Mouse (Mus musculus) small intestine, adult 10 weeks (tissue): ENCODE measurements around the gene Ptgr2. TPM values are rescaled to one million over a fixed set of nuclear protein-coding genes. Genes with fewer than 3 reads are reported as not detected.

ENCODE experiments used
- polyA plus RNA-seq: library from polyadenylated mRNA; stranded (reverse); fragments of 350-450 nt; fragmentation: Illumina TruSeq; extraction: RNeasy Lipid Tissue Mini Kit (QIAGEN cat#74804); gene quantifications from one replicate; pipeline ENCODE4 v1.2.3, GENCODE M21; 2014; ENCODE audit warnings: low replicate concordance

The Ptgr2 gene
- 119 TPM for polyA plus RNA-seq

GRCm38 (mm10) chr12:84284885-84285592 lies at the start of gene Ptgr2:
Gene Ptgr2, plus strand, starts transcription at chr12:84285232.

GRCm38 (mm10) chr12:84316721-84317621 lies 31.9 kb downstream of the Ptgr2 start, which contains the start of gene Zfp410:
Gene Zfp410, plus strand, starts transcription at chr12:84316852.

GRCm38 (mm10) chr12:84361555-84362489 lies 76.8 kb downstream of the Ptgr2 start, which contains the start of the genes Coq6 and Fam161b:
Gene Coq6, plus strand, starts transcription at chr12:84361657.
Gene Fam161b, minus strand, starts transcription at chr12:84361833.

Other genes with a start within 250 kb of the Ptgr2 start
- 45.4 TPM for gene Acot4, start 246.9 kb upstream of the Ptgr2 start, polyA plus RNA-seq
- gene Gm49366, start 246.3 kb upstream of the Ptgr2 start, polyA plus RNA-seq, result not detected
- 0.45 TPM for gene Acot3, start 233.1 kb upstream of the Ptgr2 start, polyA plus RNA-seq
- not detected for gene Acot5, start 215.9 kb upstream of the Ptgr2 start, polyA plus RNA-seq
- 6.0 TPM for gene Acot6, start 184.6 kb upstream of the Ptgr2 start, polyA plus RNA-seq
- 6.5 TPM for gene Dnal1, start 170.9 kb upstream of the Ptgr2 start, polyA plus RNA-seq
- gene Pnma1, start 136.7 kb upstream of the Ptgr2 start, polyA plus RNA-seq, result not detected
- 9.1 TPM for gene Elmsan1, start 66.4 kb upstream of the Ptgr2 start, polyA plus RNA-seq
- gene Zfp410, start 31.6 kb downstream of the Ptgr2 start, polyA plus RNA-seq, result 68.5 TPM
- 0.85 TPM for gene Coq6, start 76.4 kb downstream of the Ptgr2 start, polyA plus RNA-seq
- gene Fam161b, start 76.6 kb downstream of the Ptgr2 start, polyA plus RNA-seq, result 5.0 TPM
- 222 TPM for gene Entpd5, start 123.8 kb downstream of the Ptgr2 start, polyA plus RNA-seq
- gene Bbof1, start 123.8 kb downstream of the Ptgr2 start, polyA plus RNA-seq, result 2.3 TPM
- 5.7 TPM for gene Rnf113a2, start 132.0 kb downstream of the Ptgr2 start, polyA plus RNA-seq
- gene Aldh6a1, start 165.8 kb downstream of the Ptgr2 start, polyA plus RNA-seq, result 77.5 TPM
- 13.1 TPM for gene Lin52, start 166.2 kb downstream of the Ptgr2 start, polyA plus RNA-seq